Mouse (Mus musculus): ENCODE measurements around the gene Tbxas1. TPM values are rescaled to one million over a fixed set of nuclear protein-coding genes. Genes with fewer than 3 reads are reported as not detected.

Tbxas1 gene
- polyA plus RNA-seq (2015; fragmentation: Nextera tagmentation; extraction: Ambion mirVana): 1.6 and 2.1 TPM in 2 replicates

DNA sequence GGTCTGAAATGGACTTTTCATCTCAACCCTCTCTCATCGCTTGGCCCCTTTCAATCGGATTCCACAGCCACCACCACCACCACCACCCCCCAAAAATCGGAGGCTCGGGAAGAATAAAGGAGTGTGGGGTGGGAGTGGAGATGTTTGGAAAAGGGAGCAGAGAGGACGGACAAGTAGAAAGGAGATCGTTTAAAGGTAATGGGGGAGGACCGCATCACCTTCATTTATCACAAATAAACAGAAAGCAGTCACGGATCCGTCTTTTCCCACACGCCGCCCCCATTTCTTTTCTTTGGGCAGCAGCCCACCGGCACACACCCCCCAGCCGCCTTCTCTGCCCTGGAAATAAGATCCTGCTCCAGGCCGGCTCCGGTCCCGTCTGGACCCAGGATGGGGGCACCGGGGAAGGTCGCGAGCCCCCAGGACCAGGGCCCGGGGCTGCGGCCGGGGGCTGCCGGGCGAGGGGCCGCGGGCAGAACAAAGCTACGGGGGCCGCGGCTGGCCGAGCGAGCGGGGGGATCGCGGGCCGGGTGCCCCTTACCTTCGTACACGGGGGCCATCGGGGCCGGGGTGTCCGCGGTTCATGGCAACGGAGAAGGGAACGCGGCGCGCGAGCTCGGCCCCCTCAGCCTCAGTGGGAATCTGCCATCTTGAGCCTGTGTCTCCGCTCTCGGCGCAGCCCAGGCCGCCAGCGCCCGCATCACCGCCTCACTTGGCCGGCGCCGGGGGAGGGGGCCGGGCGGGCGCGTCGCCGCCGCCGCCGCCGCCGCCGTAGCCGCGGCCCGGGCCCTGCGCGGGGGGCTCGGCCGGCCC, at the start of gene Tbxas1:
Tbxas1 (plus strand) TSS at position 147 of the 813 bp plus-strand sequence.
- H3K9ac ChIP-seq (replicated peaks): peak within 1 kb of the TSS; percentile 100
- H3K9me3 ChIP-seq: no peaks in the 10 kb centered on the region
- under 1% methylated on average over 69 of the region's 77 CpGs for WGBS
- H3K4me2 ChIP-seq (replicated peaks): peak within 1 kb of the TSS; percentile 69
- H3K27ac ChIP-seq: peak within 1 kb of the TSS; percentile 98
- peaks cover 6% of the 10 kb centered on the region for H3K27me3 ChIP-seq
- no peak; the same call in 1 of the 2 replicates for ATAC-seq
- H3K36me3 ChIP-seq: no peaks in the 10 kb centered on the region
- H3K4me3 ChIP-seq (replicated peaks): peak within 1 kb of the TSS; percentile 100
- H3K4me1 ChIP-seq (replicated peaks): peaks cover 39% of the 10 kb centered on the region

- Histone ChIP-seq H3K9me3 (no peaks in the 10 kb centered on the region), H3K4me2 (replicated peaks) (no peak overlapping the region), H3K36me3 (no peaks in the 10 kb centered on the region; the same call in 1 of the 2 replicates), H3K9ac (replicated peaks) (no peak overlapping the region), H3K4me1 (replicated peaks) (no peaks in the 10 kb centered on the region), H3K27ac (no peak overlapping the region), H3K27me3 (no peaks in the 10 kb centered on the region), H3K4me3 (replicated peaks) (no peak overlapping the region)
- no peak for ATAC-seq
These were observed 49.3 kb upstream of the Tbxas1 start for GRCm38 (mm10) chr6:38825886-38826285.

- no peak overlapping the region for H3K9ac ChIP-seq (replicated peaks)
- H3K4me3 ChIP-seq (replicated peaks): no peak overlapping the region
- no peaks in the 10 kb centered on the region; the same call in 1 of the 2 replicates for H3K36me3 ChIP-seq
- no peak overlapping the region for H3K4me2 ChIP-seq (replicated peaks)
- no peaks in the 10 kb centered on the region for H3K9me3 ChIP-seq
- no peak overlapping the region for H3K27ac ChIP-seq
- no peaks in the 10 kb centered on the region for H3K4me1 ChIP-seq (replicated peaks)
- H3K27me3 ChIP-seq: no peaks in the 10 kb centered on the region
- 94% methylated on average over 3 of the region's 3 CpGs for WGBS
- ATAC-seq: no peak
These were observed 48.3 kb upstream of the Tbxas1 start for GRCm38 (mm10) chr6:38826857-38827256.

- Histone ChIP-seq H3K27ac (no peak overlapping the region), H3K4me2 (replicated peaks) (no peak overlapping the region), H3K27me3 (no peaks in the 10 kb centered on the region), H3K9me3 (no peaks in the 10 kb centered on the region), H3K4me3 (replicated peaks) (no peak overlapping the region), H3K4me1 (replicated peaks) (0 out of 2 replicates have a peak, but pooled peaks cover under 1% of the 10 kb centered on the region), H3K36me3 (no peaks in the 10 kb centered on the region; the same call in 1 of the 2 replicates), H3K9ac (replicated peaks) (no peak overlapping the region)
- ATAC-seq: no peak
- 91% methylated on average over 5 of the region's 5 CpGs for WGBS
These were observed 47.8 kb upstream of the Tbxas1 start for GRCm38 (mm10) chr6:38827435-38827834.

DNA sequence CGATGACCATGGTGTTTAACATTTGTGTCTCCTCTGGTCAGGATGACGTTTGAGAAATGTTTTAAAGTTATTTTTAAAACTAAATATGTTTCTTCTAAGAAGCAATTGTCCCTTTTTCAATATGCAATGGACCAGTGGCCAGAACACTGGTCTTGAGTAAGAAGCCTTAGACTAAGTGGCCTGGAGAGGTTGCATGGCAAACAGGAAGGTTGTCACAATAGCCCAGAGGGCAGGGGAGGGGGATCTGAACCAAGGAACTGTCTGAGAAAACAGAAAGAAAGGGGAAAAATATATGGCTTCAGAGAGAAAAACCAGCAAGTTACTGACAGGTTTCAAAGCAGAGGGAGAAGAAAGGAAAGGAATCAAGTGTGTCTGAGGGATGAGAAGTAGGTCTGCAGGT, 47.0 kb upstream of the Tbxas1 start:
- Histone ChIP-seq H3K27me3 (no peaks in the 10 kb centered on the region), H3K36me3 (no peaks in the 10 kb centered on the region; the same call in 1 of the 2 replicates), H3K4me2 (replicated peaks) (no peak overlapping the region), H3K9ac (replicated peaks) (no peak overlapping the region), H3K4me3 (replicated peaks) (no peak overlapping the region), H3K9me3 (no peaks in the 10 kb centered on the region), H3K4me1 (replicated peaks) (peaks cover 8% of the 10 kb centered on the region), H3K27ac (no peak overlapping the region)
- no peak for ATAC-seq
- 90% methylated on average over 2 of the region's 2 CpGs for WGBS

- Histone ChIP-seq H3K9me3 (no peaks in the 10 kb centered on the region), H3K4me2 (replicated peaks) (no peak overlapping the region), H3K9ac (replicated peaks) (no peak overlapping the region), H3K27ac (no peak overlapping the region), H3K4me1 (replicated peaks) (peaks cover 11% of the 10 kb centered on the region), H3K36me3 (no peaks in the 10 kb centered on the region; the same call in 1 of the 2 replicates), H3K4me3 (replicated peaks) (no peak overlapping the region), H3K27me3 (no peaks in the 10 kb centered on the region)
- 80% methylated on average over 3 of the region's 3 CpGs for WGBS
- no peak for ATAC-seq
These were observed 45.8 kb upstream of the Tbxas1 start for GRCm38 (mm10) chr6:38829452-38829851.

- ATAC-seq: no peak
- WGBS: 96% methylated on average over 3 of the region's 3 CpGs
- no peak overlapping the region for H3K27ac ChIP-seq
These were observed 41.5 kb upstream of the Tbxas1 start for GRCm38 (mm10) chr6:38833721-38834120.

DNA sequence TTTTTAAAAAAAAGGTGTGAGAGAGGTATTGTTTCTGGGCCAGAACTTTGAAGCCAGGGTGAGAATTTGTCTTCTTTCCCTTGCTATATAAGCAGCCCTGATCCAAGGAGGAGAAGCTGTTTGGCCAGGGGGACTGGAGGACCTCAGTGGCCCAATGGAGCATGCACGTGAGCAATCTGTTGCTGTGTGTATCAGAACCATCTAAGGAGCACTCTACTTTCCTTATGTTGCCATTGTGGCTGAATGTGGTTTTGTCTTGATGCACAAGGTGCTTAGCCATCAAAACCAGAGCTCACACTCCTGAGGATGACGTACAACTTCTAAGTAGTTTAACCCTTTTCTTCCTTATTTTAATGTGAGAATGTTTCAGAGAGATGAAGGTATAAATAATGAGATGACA, 40.5 kb upstream of the Tbxas1 start:
- H3K9me3 ChIP-seq: no peaks in the 10 kb centered on the region
- H3K4me3 ChIP-seq (replicated peaks): no peak overlapping the region
- H3K36me3 ChIP-seq: 0 out of 2 replicates have a peak, but pooled peaks cover 2% of the 10 kb centered on the region
- ATAC-seq: no peak
- no peak overlapping the region for H3K9ac ChIP-seq (replicated peaks)
- WGBS: 88% methylated on average over 2 of the region's 2 CpGs
- no peak overlapping the region for H3K27ac ChIP-seq
- H3K27me3 ChIP-seq: no peaks in the 10 kb centered on the region
- peaks cover 27% of the 10 kb centered on the region for H3K4me1 ChIP-seq (replicated peaks)
- H3K4me2 ChIP-seq (replicated peaks): no peak overlapping the region

More at GRCm38 (mm10) chr6:38833721-38834120, 41.5 kb upstream of the Tbxas1 start:
- Histone ChIP-seq H3K9me3 (no peaks in the 10 kb centered on the region), H3K36me3 (0 out of 2 replicates have a peak, but pooled peaks cover 2% of the 10 kb centered on the region), H3K4me1 (replicated peaks) (peaks cover 21% of the 10 kb centered on the region), H3K4me2 (replicated peaks) (no peak overlapping the region), H3K4me3 (replicated peaks) (no peak overlapping the region), H3K27me3 (no peaks in the 10 kb centered on the region), H3K9ac (replicated peaks) (no peak overlapping the region)

GRCm38 (mm10) chr6:38835217-38835616, 40.0 kb upstream of the Tbxas1 start:
- peaks cover 31% of the 10 kb centered on the region for H3K4me1 ChIP-seq (replicated peaks)
- no peak overlapping the region for H3K9ac ChIP-seq (replicated peaks)
- H3K27me3 ChIP-seq: no peaks in the 10 kb centered on the region
- H3K4me3 ChIP-seq (replicated peaks): no peak overlapping the region
- H3K27ac ChIP-seq: no peak overlapping the region
- no peaks in the 10 kb centered on the region for H3K9me3 ChIP-seq
- H3K4me2 ChIP-seq (replicated peaks): no peak overlapping the region
- 82% methylated on average over 1 of the region's 1 CpGs for WGBS
- ATAC-seq: no peak
- 0 out of 2 replicates have a peak, but pooled peaks cover 2% of the 10 kb centered on the region for H3K36me3 ChIP-seq

DNA sequence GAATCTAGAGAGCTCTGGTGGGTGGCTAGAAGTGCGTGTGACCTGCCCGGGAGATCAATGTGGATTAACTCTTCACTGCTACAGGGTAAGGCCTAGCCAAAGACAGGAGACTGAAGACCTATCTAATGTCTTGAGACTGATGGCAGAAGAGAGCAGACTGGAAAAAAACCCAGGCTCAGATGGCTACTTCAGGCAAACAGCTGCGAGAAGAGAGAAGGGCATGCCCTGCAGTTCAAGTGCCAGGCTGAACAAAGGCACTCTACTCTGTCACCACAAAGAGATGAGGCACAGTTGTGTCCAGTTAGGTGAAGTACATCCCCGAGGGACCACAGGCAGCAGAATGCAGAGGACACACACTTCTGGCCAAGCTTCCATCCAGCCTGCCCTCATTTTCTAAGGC, 37.1 kb upstream of the Tbxas1 start:
- H3K27ac ChIP-seq: 0 out of 2 replicates have a peak overlapping the region, but pooled peaks have one; percentile 19
- no peak overlapping the region for H3K4me3 ChIP-seq (replicated peaks)
- H3K4me1 ChIP-seq (replicated peaks): peaks cover 42% of the 10 kb centered on the region
- no peak overlapping the region for H3K4me2 ChIP-seq (replicated peaks)
- no peak overlapping the region for H3K9ac ChIP-seq (replicated peaks)
- 0 out of 2 replicates have a peak, but pooled peaks cover 2% of the 10 kb centered on the region for H3K36me3 ChIP-seq
- WGBS: 68% methylated on average over 4 of the region's 4 CpGs
- ATAC-seq: no peak
- H3K27me3 ChIP-seq: no peaks in the 10 kb centered on the region
- H3K9me3 ChIP-seq: no peaks in the 10 kb centered on the region

DNA sequence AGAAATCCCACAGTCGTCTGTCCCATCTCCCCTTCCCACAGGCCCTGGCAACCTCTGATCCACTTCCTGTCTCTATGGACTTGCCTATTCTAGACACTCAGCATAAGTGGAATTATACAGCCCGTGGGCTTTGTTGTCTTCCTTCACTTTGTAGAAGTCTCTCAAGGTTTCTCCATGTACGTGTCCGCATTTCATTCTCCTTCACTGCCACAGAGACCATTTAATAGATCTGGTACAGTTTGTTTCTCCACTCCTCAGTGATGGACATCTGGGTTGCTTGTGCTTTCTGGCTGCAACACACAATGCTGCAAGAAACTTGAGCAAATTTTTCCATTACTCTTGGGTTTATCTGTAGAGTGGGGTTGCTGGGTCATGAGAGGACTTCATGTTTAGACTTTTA, 35.3 kb upstream of the Tbxas1 start:
- peaks cover 38% of the 10 kb centered on the region for H3K4me1 ChIP-seq (replicated peaks)
- H3K4me3 ChIP-seq (replicated peaks): no peak overlapping the region
- no peaks in the 10 kb centered on the region for H3K9me3 ChIP-seq
- no peak overlapping the region for H3K27ac ChIP-seq
- H3K9ac ChIP-seq (replicated peaks): no peak overlapping the region
- H3K27me3 ChIP-seq: no peaks in the 10 kb centered on the region
- 0 out of 2 replicates have a peak, but pooled peaks cover 2% of the 10 kb centered on the region for H3K36me3 ChIP-seq
- H3K4me2 ChIP-seq (replicated peaks): no peak overlapping the region
- 56% methylated on average over 4 of the region's 4 CpGs for WGBS
- no peak for ATAC-seq

DNA sequence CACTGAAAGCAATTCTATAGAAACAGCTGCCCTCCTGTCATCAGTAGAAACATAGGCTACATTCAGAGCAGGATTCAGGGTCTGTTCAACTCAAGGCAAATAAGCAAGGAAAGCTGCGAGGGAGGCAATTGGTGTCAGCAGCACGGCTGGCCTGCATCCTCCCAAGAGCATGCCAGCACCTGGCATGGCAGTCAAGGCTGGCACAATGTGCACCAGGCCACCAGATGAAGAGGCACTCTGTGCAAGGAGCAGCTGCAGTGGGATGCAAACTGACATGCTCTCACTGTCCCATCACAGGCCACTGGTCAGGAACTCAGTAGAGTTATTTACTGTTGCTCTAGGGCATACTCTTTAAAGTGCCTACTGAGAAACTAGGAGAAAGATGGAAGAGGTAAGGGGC, 34.8 kb upstream of the Tbxas1 start:
- H3K4me3 ChIP-seq (replicated peaks): no peak overlapping the region
- no peak overlapping the region for H3K4me2 ChIP-seq (replicated peaks)
- no peak overlapping the region for H3K9ac ChIP-seq (replicated peaks)
- no peak overlapping the region for H3K27ac ChIP-seq
- H3K9me3 ChIP-seq: no peaks in the 10 kb centered on the region
- peaks cover 43% of the 10 kb centered on the region for H3K4me1 ChIP-seq (replicated peaks)
- 0 out of 2 replicates have a peak, but pooled peaks cover 2% of the 10 kb centered on the region for H3K36me3 ChIP-seq
- no peaks in the 10 kb centered on the region for H3K27me3 ChIP-seq
- no peak for ATAC-seq
- 82% methylated on average over 2 of the region's 2 CpGs for WGBS

Measured in midbrain, embryonic 13.5 days (tissue).